ENCODE assay signal across 26 mouse cellular contexts in the genomic region with DNA sequence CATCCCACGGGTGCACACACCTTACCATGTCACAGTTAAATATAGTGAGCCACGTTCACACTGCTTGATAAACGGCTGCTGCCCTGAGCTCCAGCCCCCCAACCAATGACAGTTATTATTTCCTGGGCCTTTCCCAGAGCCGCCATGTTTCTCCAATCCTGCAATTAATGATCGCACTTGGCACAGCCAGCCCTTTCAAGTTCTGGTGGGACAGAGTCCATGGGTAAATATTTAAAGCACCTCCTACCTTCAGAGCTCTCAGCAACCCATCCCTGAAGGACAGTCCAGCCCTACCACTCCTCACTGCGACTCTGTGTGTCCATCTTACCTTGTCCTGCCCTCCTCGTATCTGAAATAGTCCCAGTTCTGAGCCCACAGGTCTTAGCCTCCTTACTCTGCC. TPM values are rescaled to one million over a fixed set of nuclear protein-coding genes. Genes with fewer than 3 reads are reported as not detected.
A peak's percentile ranks its signal among the peaks of the same experiment; 100 is the strongest.
DNase-seq lines count a peak whose midpoint lies in the region; ATAC-seq and TF ChIP-seq lines count a peak whose summit lies in the region.
"Had no signal": no experiment of that assay in that cellular context is flagged by ENCODE, and none has a peak within 500 bp of the region (broad histone marks: within the 10 kb centered on the region; RNA-seq: fewer than 3 reads in every experiment).

No protein-coding gene starts in this region.

- no peak overlapping the region; the same call in 1 of the 2 replicates for H3K9ac ChIP-seq in hindbrain, embryonic 11.5 days (ENCODE audit: low read depth, low read length)
- no peak overlapping the region for H3K9ac ChIP-seq in hindbrain, embryonic 16.5 days (ENCODE audit: low read depth, low read length)
- no peak overlapping the region for H3K9ac ChIP-seq in midbrain, embryonic 16.5 days (ENCODE audit: low read depth, low read length)
- H3K9ac ChIP-seq: forebrain, embryonic 13.5 days had no signal

- H3K4me2 ChIP-seq in hindbrain, embryonic 11.5 days (replicated peaks; ENCODE audit: low read depth, low read length): no peak overlapping the region
- no peak overlapping the region for H3K4me2 ChIP-seq in hindbrain, embryonic 16.5 days (ENCODE audit: low read length)
- H3K4me2 ChIP-seq in midbrain, embryonic 16.5 days (ENCODE audit: low read length): no peak overlapping the region
- peak overlapping the region; percentile 33 for H3K4me2 ChIP-seq in myocyte (ENCODE audit: low read depth)
- H3K4me2 ChIP-seq: forebrain, embryonic 13.5 days had no signal

- no peaks in the 10 kb centered on the region for H3K27me3 ChIP-seq in hindbrain, embryonic 11.5 days (ENCODE audit: control insufficient read depth, insufficient read depth, low read length)
- H3K27me3 ChIP-seq in hindbrain, embryonic 16.5 days (replicated peaks; ENCODE audit: control insufficient read depth, insufficient read depth, low read length): no peaks in the 10 kb centered on the region
- peaks cover 5% of the 10 kb centered on the region for H3K27me3 ChIP-seq in midbrain, embryonic 10.5 days (ENCODE audit: low read depth, poor library complexity, severe bottlenecking)
- no peaks in the 10 kb centered on the region for H3K27me3 ChIP-seq in midbrain, embryonic 16.5 days (ENCODE audit: control insufficient read depth, insufficient read depth, low read depth, low read length)
- H3K27me3 ChIP-seq in embryonic facial prominence, embryonic 10.5 days (replicated peaks; ENCODE audit: low read depth, poor library complexity, severe bottlenecking): no peaks in the 10 kb centered on the region
- H3K27me3 ChIP-seq in myocyte (ENCODE audit: control insufficient read depth, insufficient read depth, insufficient read length): no peaks in the 10 kb centered on the region
- H3K27me3 ChIP-seq: forebrain, embryonic 13.5 days; Patski had no signal

- no peaks in the 10 kb centered on the region for H3K79me2 ChIP-seq in myocyte (ENCODE audit: control insufficient read depth, insufficient read depth)

- DNase-seq in hindbrain, embryonic 11.5 days (ENCODE audit: low spot score): no peak
- no peak for DNase-seq in midbrain, embryonic 10.5 days (ENCODE audit: low spot score)
- no peak for DNase-seq in embryonic facial prominence, embryonic 10.5 days (ENCODE audit: low spot score)
- no peak for DNase-seq in adrenal gland, postnatal 36 days
- DNase-seq: cerebellum, adult 11 months; gastrocnemius, postnatal 25 days; layer of hippocampus, postnatal 36 days; lung, adult 18-20 months had no signal

- ATAC-seq in hindbrain, embryonic 11.5 days (ENCODE audit: low FRiP score): no peak
- no peak for ATAC-seq in hindbrain, embryonic 16.5 days
- ATAC-seq in midbrain, embryonic 16.5 days: no peak
- ATAC-seq: inflammation-experienced regulatory T-cells, adult 6 months had no signal

- H3ac ChIP-seq in myocyte (ENCODE audit: control insufficient read depth, insufficient read length): no peak overlapping the region

- WGBS in hindbrain, embryonic 11.5 days: 79% methylated on average over 7 of the region's 7 CpGs
- WGBS in hindbrain, embryonic 16.5 days: 71% methylated on average over 7 of the region's 7 CpGs
- WGBS in midbrain, embryonic 10.5 days: 82% methylated on average over 7 of the region's 7 CpGs
- WGBS in midbrain, embryonic 16.5 days: 71% methylated on average over 7 of the region's 7 CpGs
- WGBS in embryonic facial prominence, embryonic 10.5 days: 78% methylated on average over 7 of the region's 7 CpGs

- H3K36me3 ChIP-seq in hindbrain, embryonic 11.5 days (ENCODE audit: control insufficient read depth, insufficient read depth, low read length): no peaks in the 10 kb centered on the region
- no peaks in the 10 kb centered on the region for H3K36me3 ChIP-seq in hindbrain, embryonic 16.5 days (ENCODE audit: control insufficient read depth, insufficient read depth, low read length)
- no peaks in the 10 kb centered on the region for H3K36me3 ChIP-seq in midbrain, embryonic 10.5 days
- no peaks in the 10 kb centered on the region for H3K36me3 ChIP-seq in midbrain, embryonic 16.5 days (ENCODE audit: control insufficient read depth, insufficient read depth, low read length)
- H3K36me3 ChIP-seq in embryonic facial prominence, embryonic 10.5 days (replicated peaks): no peaks in the 10 kb centered on the region
- H3K36me3 ChIP-seq in myocyte (ENCODE audit: control insufficient read depth, insufficient read depth): no peaks in the 10 kb centered on the region

- no peaks in the 10 kb centered on the region for H3K9me3 ChIP-seq in hindbrain, embryonic 11.5 days (ENCODE audit: control insufficient read depth, low read length)
- H3K9me3 ChIP-seq in hindbrain, embryonic 16.5 days (ENCODE audit: control insufficient read depth, low read length): no peaks in the 10 kb centered on the region
- no peaks in the 10 kb centered on the region for H3K9me3 ChIP-seq in midbrain, embryonic 10.5 days (replicated peaks)
- H3K9me3 ChIP-seq in midbrain, embryonic 16.5 days (replicated peaks; ENCODE audit: control insufficient read depth, low read length, poor library complexity, severe bottlenecking): no peaks in the 10 kb centered on the region
- no peaks in the 10 kb centered on the region for H3K9me3 ChIP-seq in embryonic facial prominence, embryonic 10.5 days
- H3K9me3 ChIP-seq: forebrain, embryonic 13.5 days had no signal

- 0 out of 2 replicates have a peak, but pooled peaks cover 5% of the 10 kb centered on the region for H3K4me1 ChIP-seq in hindbrain, embryonic 11.5 days (replicated peaks; ENCODE audit: control insufficient read depth, insufficient read depth, low read length)
- H3K4me1 ChIP-seq in hindbrain, embryonic 16.5 days (ENCODE audit: control insufficient read depth, insufficient read depth, low read depth, low read length): peaks cover 2% of the 10 kb centered on the region; the same call in 1 of the 2 replicates
- peaks cover 50% of the 10 kb centered on the region for H3K4me1 ChIP-seq in midbrain, embryonic 10.5 days
- H3K4me1 ChIP-seq in midbrain, embryonic 16.5 days (ENCODE audit: control insufficient read depth, insufficient read depth, low read length): peaks cover 4% of the 10 kb centered on the region
- H3K4me1 ChIP-seq in embryonic facial prominence, embryonic 10.5 days: peaks cover 42% of the 10 kb centered on the region

- H3K4me3 ChIP-seq in hindbrain, embryonic 11.5 days (ENCODE audit: low read depth, low read length): no peak overlapping the region
- H3K4me3 ChIP-seq in hindbrain, embryonic 16.5 days (ENCODE audit: low read length): no peak overlapping the region
- 0 out of 2 replicates have a peak overlapping the region, but pooled peaks have one; percentile 11 for H3K4me3 ChIP-seq in midbrain, embryonic 10.5 days
- H3K4me3 ChIP-seq in midbrain, embryonic 16.5 days (ENCODE audit: low read depth, low read length): no peak overlapping the region
- no peak overlapping the region for H3K4me3 ChIP-seq in embryonic facial prominence, embryonic 10.5 days
- H3K4me3 ChIP-seq in myocyte: no peak overlapping the region
- H3K4me3 ChIP-seq: forebrain, embryonic 13.5 days; heart, adult 2 months; layer of hippocampus, adult 2 months had no signal

- no peak for TF ChIP-seq POLR2A in myocyte (IDR thresholded peaks at IDR 0.05; ENCODE audit: insufficient read length, low read depth)

- H3K27ac ChIP-seq in hindbrain, embryonic 11.5 days (ENCODE audit: low read depth, low read length): 0 out of 2 replicates have a peak overlapping the region, but pooled peaks have one; percentile 11
- no peak overlapping the region for H3K27ac ChIP-seq in hindbrain, embryonic 16.5 days (ENCODE audit: low read depth, low read length)
- peak overlapping the region; percentile 77 for H3K27ac ChIP-seq in midbrain, embryonic 10.5 days (replicated peaks)
- no peak overlapping the region for H3K27ac ChIP-seq in midbrain, embryonic 16.5 days (ENCODE audit: low read length)
- H3K27ac ChIP-seq in embryonic facial prominence, embryonic 10.5 days (replicated peaks): peak overlapping the region; percentile 65; the same call in 1 of the 2 replicates
- H3K27ac ChIP-seq: forebrain, embryonic 13.5 days; heart, adult 2 months; kidney, postnatal 0 days; layer of hippocampus, adult 2 months had no signal

TF ChIP-seq in myocyte, 11 proteins besides CTCF, POLR2A, EP300 and RAD21:
- TF ChIP-seq CEBPB (IDR thresholded peaks at IDR 0.05; ENCODE audit: insufficient read depth, poor library complexity, severe bottlenecking) (no peak), MAX (IDR thresholded peaks at IDR 0.05; ENCODE audit: low read depth) (no peak), POLR2AphosphoS2 (IDR thresholded peaks at IDR 0.05; ENCODE audit: insufficient read length, low read depth) (no peak), TCF3 (IDR thresholded peaks at IDR 0.05; ENCODE audit: insufficient read length, low read depth) (no peak), MYOD1 (IDR thresholded peaks at IDR 0.05; ENCODE audit: control insufficient read depth in 1 of 3, insufficient read length in 2 of 3, low read depth in 2 of 3) (no peak), TCF12 (IDR thresholded peaks at IDR 0.05; ENCODE audit: insufficient read depth, poor library complexity, severe bottlenecking) (no peak), SRF (IDR thresholded peaks at IDR 0.05; ENCODE audit: control insufficient read depth, insufficient read length, low read depth) (no peak), MYOG (IDR thresholded peaks at IDR 0.05; ENCODE audit: control insufficient read depth in 1 of 3, insufficient read depth in 1 of 3, insufficient read length in 2 of 3, low read depth in 2 of 3) (no peak), REST (IDR thresholded peaks at IDR 0.05; ENCODE audit: insufficient read depth, insufficient read length) (no peak), E2F4 (IDR thresholded peaks at IDR 0.05; ENCODE audit: insufficient read depth) (no peak), USF1 (IDR thresholded peaks at IDR 0.05; ENCODE audit: low read depth) (no peak)

RNA-seq across cellular contexts. Expression of a gene that starts 28.4 kb away (rescaled TPM):
- polyA plus RNA-seq in hindbrain, embryonic 11.5 days (2014; fragmentation: Nextera tagmentation; extraction: Ambion mirVana): not detected in 2 replicates
- not detected in 2 replicates for polyA plus RNA-seq in hindbrain, embryonic 16.5 days (2015; fragmentation: Nextera tagmentation; extraction: Ambion mirVana)
- not detected in 2 replicates for polyA plus RNA-seq in midbrain, embryonic 10.5 days (2016; fragmentation: Nextera tagmentation; extraction: Ambion mirVana)
- not detected in 2 replicates for polyA plus RNA-seq in midbrain, embryonic 16.5 days (2015; fragmentation: Nextera tagmentation; extraction: Ambion mirVana)
- polyA plus RNA-seq in embryonic facial prominence, embryonic 10.5 days (2016; fragmentation: Nextera tagmentation; extraction: Ambion mirVana): not detected in 2 replicates
- 0.30 TPM for polyA plus RNA-seq in myocyte (2012; fragmentation: generic; extraction: Trizol)
- not detected for total RNA-seq in adrenal gland, postnatal 36 days (2021)
- total RNA-seq: adrenal gland, postnatal 10 days; gastrocnemius, postnatal 25 days; heart, adult 2 months; hematopoietic stem cell, adult 5-6 weeks; layer of hippocampus, adult 2 months; layer of hippocampus, postnatal 36 days; left cerebral cortex, postnatal 14 days; megakaryocyte, adult 5-6 weeks; monocyte, adult 5-6 weeks had no signal
- polyA plus RNA-seq: C2C12; forebrain, embryonic 13.5 days; heart, adult 2 months; heart, embryonic 16.5 days; kidney, postnatal 0 days; neural tube, embryonic 14.5 days; small intestine, adult 2 months had no signal

Comparison
In these comparisons a context has a peak if more than half of its experiments do, and no peak if none do; other contexts are left out.
1. H3K27ac ChIP-seq: peak in hindbrain, embryonic 11.5 days (single experiment), midbrain, embryonic 10.5 days (single experiment) and embryonic facial prominence, embryonic 10.5 days (single experiment); none in hindbrain, embryonic 16.5 days (single experiment) and midbrain, embryonic 16.5 days (single experiment).